Mouse (Mus musculus): ENCODE results near the gene Enpp3.
A peak's percentile ranks its signal among the peaks of the same experiment; 100 is the strongest.
"Not testable (repeated sequence)": the region's sequence is repeated elsewhere in the genome, so short reads cannot be mapped to it uniquely, and the experiment has no call there.

Enpp3 gene

DNA sequence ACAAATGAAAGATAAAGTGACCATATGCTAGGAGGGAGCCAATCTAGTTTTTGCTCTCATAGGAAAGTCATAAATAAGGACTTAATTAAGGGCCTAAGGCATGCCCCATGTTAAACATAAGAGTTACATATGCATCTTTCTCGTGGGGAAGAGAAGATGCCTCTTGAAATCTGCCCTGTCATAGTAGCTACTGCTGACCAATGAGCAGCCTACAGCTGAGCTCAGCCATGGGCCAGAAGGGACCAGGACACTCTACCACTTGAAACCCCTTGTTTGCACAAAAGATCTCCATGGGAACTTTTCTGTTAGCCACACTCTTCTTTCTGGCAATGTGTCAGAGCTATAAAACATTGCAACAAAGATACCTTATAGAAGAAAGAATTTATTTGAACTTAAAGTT lies 19.4 kb downstream of the Enpp3 start:
- DNase-seq (ENCODE audit: low read depth, low spot score): no peak

DNA sequence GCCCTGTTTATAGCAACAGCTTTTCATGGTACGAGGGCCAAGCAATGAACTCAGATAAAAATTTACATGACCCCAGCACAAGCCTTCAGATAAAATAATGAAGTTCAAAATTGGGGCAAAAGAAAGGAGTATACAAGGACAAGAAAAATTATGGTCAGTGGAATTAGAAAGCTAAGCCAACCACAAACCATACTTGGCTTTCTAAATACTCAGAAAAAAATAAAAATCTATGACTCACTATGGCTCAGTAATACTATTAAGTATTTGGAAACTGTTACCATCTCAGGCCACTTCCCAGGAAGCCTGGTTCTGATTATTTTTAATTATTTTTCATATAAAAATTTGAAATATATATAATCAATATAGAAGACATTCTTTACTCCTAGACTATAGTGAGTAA lies 19.8 kb downstream of the Enpp3 start:
- DNase-seq (ENCODE audit: low read depth, low spot score): no peak

DNA sequence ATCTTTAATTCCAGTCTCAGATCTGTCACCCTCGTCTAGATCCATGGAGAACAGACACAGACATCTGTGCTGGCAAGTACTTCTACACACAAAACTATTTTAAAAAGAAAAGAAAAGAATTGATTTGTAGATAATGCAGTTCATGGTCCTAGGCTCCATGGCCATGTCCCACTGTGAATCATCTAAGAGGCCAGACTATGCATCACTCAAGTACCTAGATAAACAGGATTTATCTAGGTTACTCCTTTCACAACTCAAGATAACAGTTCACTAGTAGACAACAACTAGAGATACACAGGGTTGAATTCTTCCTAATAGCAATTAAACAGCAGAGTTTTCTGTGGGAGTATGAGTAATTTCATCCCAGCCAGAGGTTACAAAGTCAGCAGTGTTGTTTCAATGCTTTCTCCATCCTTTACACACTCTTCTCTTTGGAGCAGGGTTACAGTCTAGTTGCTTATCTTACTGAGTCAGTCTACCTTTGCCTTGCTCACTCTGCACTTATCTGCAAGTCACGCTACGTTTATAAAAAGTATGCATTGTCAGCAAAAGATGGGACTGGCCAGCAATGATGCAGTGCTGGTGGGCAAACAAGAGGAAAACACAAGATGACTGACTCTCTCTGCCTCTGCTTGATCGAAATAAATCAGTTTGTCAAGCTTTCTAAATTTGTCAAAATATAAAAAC lies 20.5 kb downstream of the Enpp3 start:
- DNase-seq (ENCODE audit: low read depth, low spot score): no peak

DNA sequence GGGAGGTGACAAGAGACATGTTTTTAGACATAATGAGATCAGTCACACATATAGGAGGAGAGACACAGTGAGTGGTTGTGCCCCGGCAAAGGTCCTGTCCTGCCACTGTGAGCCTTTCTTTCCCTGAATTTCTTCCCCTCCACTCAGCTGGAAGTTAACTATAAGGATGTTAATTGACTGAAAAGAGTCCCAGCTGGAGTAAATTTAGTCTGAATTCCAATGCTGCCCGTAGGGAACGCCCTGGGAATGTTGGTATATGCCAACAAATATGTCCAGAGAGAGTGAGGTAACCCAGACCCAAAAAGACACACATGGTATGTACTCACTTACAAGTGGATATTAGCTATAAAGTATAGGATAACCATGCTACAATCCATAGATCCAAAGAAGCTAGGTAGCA lies 23.1 kb downstream of the Enpp3 start:
- DNase-seq (ENCODE audit: low read depth, low spot score): no peak

DNA sequence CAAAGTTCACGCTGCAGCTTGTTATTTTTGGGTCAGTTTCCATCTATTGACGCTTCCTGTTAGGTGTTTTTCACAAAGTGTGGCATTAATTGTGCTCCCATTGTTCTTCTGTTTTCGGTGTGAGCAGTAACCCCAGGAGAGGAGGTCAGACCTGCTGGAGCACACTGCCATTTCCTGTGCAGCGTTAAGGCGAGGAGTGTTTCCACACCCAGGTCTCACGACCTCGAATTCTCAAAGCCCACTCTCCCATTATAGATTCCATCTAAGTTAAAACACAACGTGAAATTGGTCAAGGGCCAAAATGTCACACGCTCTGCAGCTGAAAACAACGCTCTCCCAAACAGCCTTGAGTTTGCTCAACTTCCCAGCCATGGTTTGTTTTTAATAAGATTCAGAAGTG lies 32.0 kb downstream of the Enpp3 start:
- no peak for DNase-seq (ENCODE audit: low read depth, low spot score)

DNA sequence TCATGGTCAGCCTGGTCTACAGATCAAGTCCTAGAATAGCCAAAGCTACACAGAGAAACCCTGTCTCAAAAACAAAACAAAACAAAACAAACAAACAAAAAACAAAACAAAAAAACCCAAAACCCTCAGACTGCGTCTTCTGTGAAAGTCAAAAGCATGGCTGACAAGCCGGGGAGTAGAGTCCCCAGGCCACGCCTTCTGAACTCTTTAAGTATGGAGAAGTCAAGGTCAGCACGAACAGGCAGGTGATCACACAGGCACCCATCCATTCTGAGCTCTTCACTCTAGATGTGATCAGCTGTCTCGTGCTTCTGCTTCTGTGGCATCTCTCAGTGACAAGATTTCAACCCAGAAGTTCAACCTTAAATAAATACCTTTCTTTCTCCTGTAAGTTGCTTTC lies 35.9 kb downstream of the Enpp3 start:
- no peak for DNase-seq (ENCODE audit: low read depth, low spot score)

DNA sequence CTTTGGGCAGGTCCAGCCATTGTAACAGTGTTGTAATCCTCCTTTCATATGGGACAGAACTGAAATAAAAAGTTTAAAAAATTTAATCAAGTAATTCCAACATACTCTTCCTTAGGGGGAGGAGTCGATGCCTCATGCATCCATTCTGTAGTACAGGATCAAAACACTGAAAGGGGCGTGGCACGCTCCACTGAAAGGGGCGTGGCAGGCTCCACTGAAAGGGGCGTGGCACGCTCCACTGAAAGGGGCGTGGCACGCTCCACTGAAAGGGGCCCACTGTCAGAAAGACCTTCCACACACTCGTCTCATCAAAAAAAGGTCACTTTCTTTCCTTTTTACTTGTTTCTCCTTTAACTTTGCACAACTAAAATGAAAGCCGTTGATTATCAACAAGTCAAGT lies 36.7 kb downstream of the Enpp3 start:
- no peak for DNase-seq (ENCODE audit: low read depth, low spot score)

DNA sequence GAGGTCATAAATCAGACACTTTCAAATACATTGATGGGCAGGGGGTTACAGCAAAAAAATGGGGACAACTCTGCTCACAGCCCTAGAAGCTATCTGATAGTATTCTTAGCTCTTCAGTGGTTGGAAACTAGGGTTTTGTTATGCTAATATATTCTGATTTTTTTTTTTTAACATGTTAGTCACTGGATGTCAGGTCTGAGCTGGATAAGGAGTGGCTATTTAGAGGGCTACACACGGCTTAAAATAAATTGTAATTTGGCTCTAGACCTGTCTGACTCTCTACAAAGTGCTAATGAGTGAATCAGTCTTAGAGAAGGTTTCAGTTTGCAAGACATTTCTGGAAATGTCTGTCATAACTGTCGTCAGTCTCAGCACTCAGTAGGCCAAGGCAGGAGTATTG lies 37.5 kb downstream of the Enpp3 start:
- DNase-seq (ENCODE audit: low read depth, low spot score): no peak

DNA sequence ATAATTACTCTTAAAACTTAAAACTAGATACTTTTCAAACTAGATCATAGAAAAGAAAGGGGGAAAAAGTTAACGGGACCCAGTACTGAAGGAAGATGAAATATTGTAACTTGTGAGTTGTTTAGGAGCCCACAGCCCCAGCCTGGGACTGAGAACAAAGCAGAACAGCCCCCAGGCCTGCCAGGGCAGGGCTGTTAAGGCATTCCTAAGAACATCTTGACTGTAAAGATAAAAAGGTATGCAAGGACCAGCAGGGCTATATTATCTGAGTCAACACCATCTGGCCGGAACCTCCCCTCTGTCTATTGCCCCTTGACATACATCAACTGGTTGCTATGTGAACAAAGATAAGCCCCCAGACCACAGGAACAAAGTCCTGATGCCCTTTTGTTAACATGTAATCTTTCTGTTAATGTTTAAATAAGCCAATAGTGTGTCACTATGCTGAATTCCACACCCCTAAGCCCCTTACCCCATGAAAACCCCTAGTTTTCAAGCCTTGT lies 39.8 kb downstream of the Enpp3 start:
- not testable (repeated sequence) for DNase-seq (ENCODE audit: low read depth, low spot score)

DNA sequence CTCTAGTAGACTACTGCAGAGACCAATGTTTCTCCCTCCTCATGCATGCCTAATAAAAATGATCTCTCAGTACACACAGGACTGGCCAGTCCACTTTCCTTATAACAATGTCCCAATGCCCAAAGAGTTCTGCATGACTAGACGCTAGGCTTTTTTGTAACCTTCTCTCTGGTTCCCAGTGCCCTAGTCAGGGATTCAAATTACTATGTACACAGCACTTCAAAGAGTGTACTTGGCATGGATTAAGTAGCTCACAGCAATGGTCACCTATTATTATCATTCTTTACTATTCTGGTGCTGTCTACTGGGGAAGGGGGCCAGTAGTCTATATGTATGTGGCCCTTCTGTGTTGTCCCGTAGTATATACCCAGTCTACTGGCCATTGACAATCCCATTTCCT lies 40.8 kb downstream of the Enpp3 start:
- no peak for DNase-seq (ENCODE audit: low read depth, low spot score)

DNA sequence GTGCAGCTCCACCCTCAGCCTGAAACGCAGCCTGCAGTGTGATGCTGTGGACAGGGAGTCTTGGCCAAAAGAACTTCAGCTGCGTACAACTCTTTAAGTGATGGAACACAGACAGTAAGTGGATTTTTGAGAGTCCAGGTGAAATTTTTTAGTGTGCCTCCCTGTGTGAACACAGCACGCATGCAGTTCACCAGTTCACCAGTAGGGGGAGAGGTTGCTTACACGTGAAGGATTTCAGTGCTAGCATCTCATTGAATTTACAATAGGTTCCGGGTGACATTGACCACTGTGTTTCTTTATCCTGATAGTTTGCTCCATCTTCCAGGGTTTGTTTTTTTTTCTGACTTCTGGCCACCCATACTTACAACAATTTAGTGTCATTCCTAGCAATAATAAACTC lies 45.4 kb downstream of the Enpp3 start:
- DNase-seq (ENCODE audit: low read depth, low spot score): peak; percentile 73

DNA sequence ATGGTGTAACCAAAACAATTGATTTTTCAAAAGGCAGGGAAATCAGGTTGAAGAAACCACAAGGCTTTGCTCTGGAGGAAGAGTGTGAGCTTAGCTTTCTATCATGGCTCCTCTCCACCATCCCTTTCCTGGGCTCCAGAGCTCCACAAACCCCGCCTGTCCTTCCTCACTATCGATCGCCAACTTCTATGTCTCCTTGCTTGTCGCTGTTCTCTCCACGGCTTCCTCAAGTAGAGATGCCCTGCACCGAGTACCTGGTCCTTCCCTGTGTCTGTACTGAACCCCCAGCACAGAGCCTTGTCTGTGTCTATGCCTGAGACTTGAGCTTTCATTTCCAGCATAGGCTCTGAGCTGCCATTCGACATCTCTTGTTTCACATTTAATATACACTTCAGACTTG lies 49.9 kb downstream of the Enpp3 start:
- no peak for DNase-seq (ENCODE audit: low read depth, low spot score)

DNA sequence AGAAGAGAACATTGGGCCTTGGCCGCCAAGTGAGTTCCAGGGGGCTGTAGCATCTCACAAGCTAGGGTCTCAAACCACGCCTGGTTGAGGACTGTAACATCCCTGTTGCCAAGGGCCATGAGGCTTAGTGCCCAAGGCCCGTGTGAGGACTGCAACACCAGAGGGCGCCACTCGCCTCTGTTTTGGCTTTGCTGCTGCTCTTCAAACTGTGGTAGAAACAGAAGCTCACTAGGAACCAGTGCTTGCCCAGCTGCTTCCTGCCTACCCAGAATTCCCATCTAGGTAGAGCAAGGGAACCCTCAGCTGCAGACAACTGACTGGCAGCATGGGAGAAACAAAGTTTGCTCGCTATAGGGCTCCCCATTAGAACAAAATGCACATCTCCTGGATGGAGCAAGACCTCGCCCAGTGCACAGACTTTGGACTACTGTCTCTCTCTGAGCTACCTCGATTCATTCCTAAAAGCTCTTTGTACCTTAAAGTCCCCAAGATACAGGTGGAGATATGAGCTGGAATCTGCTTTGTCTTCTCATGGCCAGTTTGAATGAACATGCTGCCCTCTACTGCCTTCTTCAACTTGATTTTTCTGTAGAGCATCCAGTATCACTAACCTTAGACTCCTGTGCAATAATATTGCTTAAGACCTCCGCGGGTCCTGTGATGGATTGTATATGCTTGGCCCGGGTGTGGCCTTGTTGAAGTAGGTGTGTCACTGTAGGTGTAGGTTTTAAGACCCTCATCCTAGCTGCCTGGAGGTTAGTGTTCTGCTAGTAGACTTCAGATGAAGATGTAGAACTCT lies 52.7 kb downstream of the Enpp3 start:
- peak; percentile 76 for DNase-seq (ENCODE audit: low read depth, low spot score)

DNA sequence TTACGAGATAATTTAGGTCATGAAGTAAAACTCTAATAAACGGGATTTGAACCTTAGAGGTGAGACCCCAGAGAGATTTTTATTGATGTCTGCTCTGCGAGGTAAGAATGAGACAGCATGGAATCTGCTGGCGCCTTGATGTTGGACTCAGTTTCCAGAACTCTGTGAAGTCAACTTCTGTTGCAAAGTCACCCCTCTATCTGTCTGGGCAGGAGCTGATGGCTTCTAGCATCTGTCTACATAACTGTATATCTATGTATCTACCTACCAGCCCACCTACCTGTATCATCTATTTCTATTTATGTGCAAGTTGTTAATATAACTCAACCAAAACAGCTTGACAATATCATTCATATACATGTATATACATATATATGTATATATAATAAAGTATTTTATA lies 57.3 kb downstream of the Enpp3 start:
- no peak for DNase-seq (ENCODE audit: low read depth, low spot score)

DNA sequence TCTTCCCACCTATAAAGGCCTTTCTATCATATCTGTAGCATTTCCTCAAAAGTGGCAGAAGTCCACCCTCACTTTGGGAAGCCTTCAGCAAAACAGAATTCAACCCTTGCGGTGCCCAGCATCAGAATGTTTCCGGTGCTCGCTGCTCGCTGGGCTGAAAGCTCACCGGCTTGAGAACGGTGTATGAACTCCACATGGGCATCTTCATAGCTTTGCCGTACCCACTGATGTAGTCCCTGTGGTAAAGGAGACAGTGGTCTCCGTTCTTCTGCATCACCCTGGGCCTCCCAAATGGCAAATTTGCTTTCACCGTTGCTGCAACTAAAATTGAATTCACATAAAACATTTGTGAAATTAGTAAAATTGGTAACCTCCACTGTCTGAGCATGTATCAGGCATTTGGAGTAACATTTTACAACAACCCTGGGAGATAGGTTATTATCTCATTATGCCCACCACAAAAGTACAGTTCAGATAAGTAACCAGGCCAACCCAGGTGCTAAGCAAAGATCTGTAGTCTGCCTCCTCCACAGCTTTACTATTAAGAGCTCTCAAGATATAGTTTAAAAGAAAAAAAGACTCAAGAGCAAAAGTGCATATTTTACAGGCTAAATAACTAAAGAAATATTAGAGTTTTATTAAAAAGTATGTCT lies 57.9 kb downstream of the Enpp3 start:
- DNase-seq (ENCODE audit: low read depth, low spot score): no peak

DNA sequence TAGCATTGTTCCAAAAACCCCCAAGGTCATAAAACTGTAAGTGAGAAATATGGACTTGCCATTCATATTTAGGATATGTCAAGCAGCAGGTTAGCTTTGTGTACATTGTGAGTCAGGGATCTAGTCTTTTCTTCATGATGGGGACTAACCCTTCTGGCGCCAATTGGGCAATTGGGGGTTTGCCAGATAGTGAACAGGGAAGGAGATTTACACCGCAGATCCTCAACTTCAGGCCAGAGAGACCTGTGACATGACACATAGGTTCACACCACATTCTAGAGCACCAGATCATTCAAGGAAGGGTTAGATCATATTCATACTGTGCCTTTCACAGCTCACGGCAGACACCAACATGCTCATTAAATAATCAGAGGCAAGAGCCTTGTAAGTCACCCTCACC lies 58.7 kb downstream of the Enpp3 start:
- no peak for DNase-seq (ENCODE audit: low read depth, low spot score)

DNA sequence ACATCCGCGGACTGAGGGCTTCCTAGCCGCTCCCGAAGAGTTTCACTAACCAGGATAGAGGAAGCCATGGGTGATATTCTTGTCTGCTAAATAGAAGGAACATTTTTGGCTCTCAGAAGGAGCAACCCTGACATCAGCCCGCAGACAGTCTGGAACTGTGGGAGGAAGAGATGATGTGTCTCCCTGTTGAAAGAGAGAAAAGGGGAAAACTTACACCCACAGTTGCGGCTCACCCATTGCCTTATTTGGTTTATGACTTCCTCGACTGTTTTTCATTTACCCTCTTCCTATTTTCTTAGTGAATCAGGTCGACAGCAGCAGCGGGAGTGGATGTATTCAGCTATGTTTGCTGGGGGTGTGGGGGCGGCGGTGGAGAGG lies 64.0 kb downstream of the Enpp3 start:
- no peak for DNase-seq (ENCODE audit: low read depth, low spot score)

DNA sequence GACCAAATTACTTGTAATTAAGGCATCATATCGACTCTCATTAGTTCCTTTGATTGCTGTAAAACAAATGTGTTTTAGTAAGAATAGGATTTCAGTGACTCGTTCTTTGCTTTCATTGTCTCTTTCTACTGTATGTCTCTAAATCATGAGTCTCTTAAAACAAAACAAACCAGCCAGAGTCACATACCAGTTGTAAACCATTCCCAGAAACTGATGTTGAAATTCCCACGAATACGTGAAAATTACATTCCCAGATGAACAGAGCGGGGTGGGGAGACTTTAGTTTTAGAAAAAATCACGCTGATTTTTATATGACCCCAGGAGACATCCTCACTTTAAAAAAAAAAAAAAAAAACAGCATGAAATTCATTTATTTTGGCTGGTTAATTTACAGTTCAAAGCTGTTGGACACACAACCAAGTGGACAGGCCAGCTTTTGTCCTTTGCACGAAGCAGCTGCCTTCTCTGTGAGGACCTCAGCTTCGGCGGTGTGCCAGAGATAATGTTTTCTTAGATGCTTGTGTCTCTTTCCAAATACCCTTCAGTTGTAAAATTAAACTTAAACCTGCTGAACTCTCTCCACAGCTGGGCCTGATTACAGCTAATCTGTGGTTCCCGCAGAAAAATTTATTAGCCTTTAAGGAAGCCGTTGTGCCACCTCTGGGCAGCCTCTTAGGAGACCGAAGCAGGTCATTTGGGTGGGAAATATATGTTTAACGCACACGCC lies 64.5 kb downstream of the Enpp3 start:
- DNase-seq (ENCODE audit: low read depth, low spot score): no peak

DNA sequence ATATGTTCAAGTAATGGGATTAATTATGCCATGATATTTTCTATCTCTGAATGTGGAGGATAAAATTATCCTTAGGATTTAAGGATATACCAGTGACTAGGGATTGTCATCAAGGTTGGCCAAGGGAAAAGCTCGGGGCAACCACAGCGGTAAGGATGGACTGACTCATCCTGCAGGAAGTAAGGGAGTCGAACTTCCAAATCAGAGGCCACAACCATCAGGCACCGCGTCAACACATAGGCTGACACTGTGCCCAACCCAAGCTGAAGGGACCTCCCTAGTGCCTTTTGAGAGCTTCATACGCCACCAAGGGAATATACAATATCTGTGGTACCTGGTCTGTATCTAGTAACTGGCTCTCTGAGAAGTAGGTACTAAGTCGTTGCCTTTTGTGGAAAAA lies 73.1 kb downstream of the Enpp3 start:
- no peak for DNase-seq (ENCODE audit: low read depth, low spot score)

DNA sequence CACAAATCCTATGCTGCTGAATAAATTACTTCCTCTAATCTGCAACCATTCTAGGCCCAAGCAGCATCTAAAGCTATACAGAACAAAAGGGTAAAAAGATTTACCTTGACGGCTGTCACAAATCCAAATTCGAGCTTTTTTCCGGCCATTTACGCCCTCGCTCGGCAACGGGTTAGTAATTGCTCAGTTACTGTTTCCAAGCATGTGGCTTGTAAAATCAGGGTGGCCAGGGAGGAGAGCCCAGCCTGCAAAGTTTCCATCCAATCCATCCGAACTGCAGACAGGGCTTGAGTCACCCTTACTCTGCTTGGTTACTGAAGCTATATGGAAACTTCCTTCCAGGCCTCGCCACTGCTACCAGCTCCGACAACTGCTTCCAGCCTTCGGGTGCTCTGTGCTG lies 74.9 kb downstream of the Enpp3 start:
- no peak for DNase-seq (ENCODE audit: low read depth, low spot score)

DNA sequence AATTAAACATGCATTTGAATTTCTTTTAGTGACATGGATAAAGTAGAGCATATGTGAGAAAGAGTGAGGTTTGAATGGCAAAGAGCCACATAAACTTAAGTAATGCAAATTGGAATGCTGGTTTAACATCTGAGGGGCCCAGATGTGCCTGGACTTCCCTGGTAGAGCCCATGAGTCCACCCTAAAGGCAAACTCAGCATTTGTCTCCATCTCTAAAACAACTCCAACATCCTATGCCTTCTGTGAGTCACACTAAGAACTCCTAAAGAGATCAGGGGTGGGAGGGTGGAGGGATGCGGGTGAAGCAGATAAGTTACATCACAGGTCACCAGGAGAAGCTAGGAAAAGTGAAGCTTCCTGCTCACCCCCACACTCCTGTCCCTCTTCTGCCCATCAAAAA lies 76.6 kb downstream of the Enpp3 start:
- no peak for DNase-seq (ENCODE audit: low read depth, low spot score)

DNA sequence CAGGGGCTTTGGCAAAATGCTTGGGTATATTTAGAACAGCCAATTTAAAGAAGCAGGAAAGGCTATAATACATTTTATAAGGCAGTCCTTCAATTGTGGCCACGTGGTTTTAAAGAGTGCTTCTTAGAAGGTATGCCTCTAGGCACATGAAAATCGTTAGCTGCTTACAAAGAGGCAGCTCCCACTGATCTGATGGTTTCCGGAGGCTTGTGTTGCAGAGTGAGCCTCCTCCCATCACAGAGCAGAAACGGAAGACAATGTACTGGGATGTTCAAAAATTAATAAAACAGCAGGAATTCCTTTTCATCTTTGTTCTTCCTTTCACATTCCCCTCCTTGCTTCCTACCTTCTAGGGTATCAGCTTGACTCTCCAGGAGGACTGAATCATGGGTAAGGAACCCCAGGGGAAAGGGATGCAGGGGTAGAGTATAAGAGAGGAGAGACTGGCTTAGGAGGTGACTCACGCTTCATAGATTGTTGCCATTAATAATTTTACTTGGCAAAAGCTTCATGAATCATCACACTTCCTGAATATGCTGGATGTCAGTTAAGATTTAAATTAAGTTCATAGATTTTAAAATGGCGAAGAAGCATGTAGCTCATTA lies 77.4 kb downstream of the Enpp3 start:
- DNase-seq (ENCODE audit: low read depth, low spot score): no peak
